Mouse (Mus musculus) limb, embryonic 15.5 days (tissue): ENCODE measurements around the gene Filip1l. TPM values are rescaled to one million over a fixed set of nuclear protein-coding genes. Genes with fewer than 3 reads are reported as not detected.
A peak's percentile ranks its signal among the peaks of the same experiment; 100 is the strongest.

Source experiments
- ATAC-seq: fragments of 200-750 bp; cut with Nextera tagmentation; 2 replicates; pipeline ENCODE4 v1.8.0; 2017; ENCODE audit warnings: low read depth, moderate TSS enrichment; ENCODE audit not compliant: insufficient number of reproducible peaks, low FRiP score, low TSS enrichment
- H3K27ac ChIP-seq: fragments of 300-500 bp; sonication (generic); 2 replicates; pipeline ENCODE4 v1.5.1; 2015; ENCODE audit warnings: moderate library complexity, mild to moderate bottlenecking, inconsistent platforms
- H3K27me3 ChIP-seq: fragments of 300-500 bp; sonication (generic); 2 replicates; pipeline ENCODE4 v1.6.1; 2015; ENCODE audit warnings: inconsistent platforms
- H3K36me3 ChIP-seq: fragments of 300-500 bp; sonication (generic); 2 replicates; pipeline ENCODE4 v1.6.1; 2015; ENCODE audit warnings: inconsistent platforms
- H3K4me1 ChIP-seq: fragments of 300-500 bp; sonication (generic); 2 replicates; pipeline ENCODE4 v1.6.1; 2015; ENCODE audit warnings: inconsistent platforms
- H3K4me2 ChIP-seq: fragments of 300-500 bp; sonication (generic); 2 replicates; pipeline ENCODE4 v1.6.1; 2015; ENCODE audit warnings: mild to moderate bottlenecking, inconsistent platforms
- H3K4me3 ChIP-seq: fragments of 300-500 bp; sonication (generic); 2 replicates; pipeline ENCODE4 v1.5.1; 2015; ENCODE audit warnings: mild to moderate bottlenecking, inconsistent platforms
- H3K9ac ChIP-seq: fragments of 300-500 bp; sonication (generic); 2 replicates; pipeline ENCODE4 v1.6.1; 2015; ENCODE audit warnings: inconsistent platforms
- H3K9me3 ChIP-seq: fragments of 300-500 bp; sonication (generic); 2 replicates; pipeline ENCODE4 v1.6.1; 2016; ENCODE audit warnings: inconsistent platforms
- WGBS: fragments of 180-500 bp; shearing (Covaris S2); methylation state at CpG from one replicate; pipeline ENCODE4 v1.1.7; 2015; 5-methylcytosine and 5-hydroxymethylcytosine counted together
- polyA plus RNA-seq: library from polyadenylated mRNA; unstranded; fragments of >200 nt; fragmentation: Nextera tagmentation; extraction: Ambion mirVana; gene quantifications from 2 replicates; pipeline ENCODE4 v1.2.1, GENCODE M21; 2015

Gene Filip1l
- polyA plus RNA-seq, 1 experiment from 2014 or later = 46.8 TPM

DNA sequence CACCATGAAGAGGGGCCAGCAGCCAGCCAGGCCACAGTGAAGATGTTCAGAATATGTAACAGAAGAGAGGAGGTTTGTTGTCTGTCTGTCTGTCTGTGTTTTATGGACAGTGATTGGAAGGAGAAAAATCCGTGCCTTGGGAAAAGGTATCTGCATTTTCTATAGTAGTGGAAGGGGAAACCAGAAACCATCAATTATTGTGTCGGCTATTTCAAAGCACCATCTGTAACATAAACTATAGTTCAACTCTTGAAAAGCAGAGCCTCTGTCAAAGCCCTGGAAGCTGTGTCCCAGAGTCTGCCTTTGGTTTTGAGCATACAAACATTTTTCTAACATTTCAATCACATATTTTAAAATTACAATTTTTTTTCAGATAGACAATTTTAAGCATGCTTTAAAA, 197.9 kb downstream of the Filip1l start:
- Histone ChIP-seq H3K4me1 (peaks cover 19% of the 10 kb centered on the region; the same call in 1 of the 2 replicates), H3K36me3 (no peaks in the 10 kb centered on the region), H3K27ac (0 out of 2 replicates have a peak overlapping the region, but pooled peaks have one; percentile 27), H3K27me3 (no peaks in the 10 kb centered on the region), H3K4me3 (peak overlapping the region; percentile 32), H3K9me3 (no peaks in the 10 kb centered on the region), H3K4me2 (peak overlapping the region; percentile 36; the same call in 1 of the 2 replicates), H3K9ac (0 out of 2 replicates have a peak overlapping the region, but pooled peaks have one; percentile 4)
- WGBS = 10% methylated on average over 2 of the region's 2 CpGs
- no peak for ATAC-seq

DNA sequence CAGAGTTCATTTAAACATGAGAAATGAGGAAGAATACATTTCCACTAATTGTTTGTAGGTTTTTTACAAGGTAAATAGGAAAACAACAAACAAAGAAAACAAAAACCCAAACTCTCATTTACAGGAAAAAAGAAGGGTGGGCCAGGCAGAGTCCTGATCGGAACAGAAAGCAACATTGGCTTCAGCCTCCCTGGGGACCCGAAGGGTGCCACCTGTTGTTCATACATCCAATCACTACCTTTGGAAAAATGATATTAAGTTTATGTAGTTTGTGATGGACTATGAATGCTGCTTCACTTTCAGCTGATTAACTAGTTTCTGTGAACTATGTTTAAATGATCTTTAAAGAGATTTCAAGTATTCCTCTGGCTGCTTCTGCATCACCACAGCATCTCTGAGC, 198.7 kb downstream of the Filip1l start:
- ATAC-seq = no peak
- peak overlapping the region; percentile 32 for H3K4me3 ChIP-seq
- no peaks in the 10 kb centered on the region for H3K36me3 ChIP-seq
- WGBS = 65% methylated on average over 2 of the region's 2 CpGs
- H3K27me3 ChIP-seq = no peaks in the 10 kb centered on the region
- no peaks in the 10 kb centered on the region for H3K9me3 ChIP-seq
- H3K4me2 ChIP-seq = 0 out of 2 replicates have a peak overlapping the region, but pooled peaks have one; percentile 36
- H3K9ac ChIP-seq = no peak overlapping the region
- peaks cover 26% of the 10 kb centered on the region; the same call in 1 of the 2 replicates for H3K4me1 ChIP-seq
- no peak overlapping the region for H3K27ac ChIP-seq

DNA sequence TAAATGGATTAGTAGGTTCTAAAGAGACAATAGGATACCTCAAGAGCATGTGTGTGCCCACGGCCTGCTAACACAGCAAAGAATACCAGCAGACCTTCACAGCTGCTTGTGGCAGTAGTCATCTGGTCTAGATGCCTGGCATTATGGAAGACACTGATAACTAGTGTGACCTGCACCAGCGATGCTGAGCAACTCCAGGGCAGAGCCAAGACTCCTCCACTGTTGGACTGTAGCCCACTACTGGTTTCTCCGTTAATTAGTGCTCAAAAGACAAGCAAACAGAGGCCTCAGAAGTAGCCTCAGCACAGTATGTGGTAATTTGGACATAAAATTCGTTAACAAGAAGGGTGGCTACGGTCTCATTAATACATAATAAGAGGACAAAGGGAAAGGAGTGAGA, 199.8 kb downstream of the Filip1l start:
- no peak overlapping the region for H3K4me3 ChIP-seq
- peak overlapping the region; percentile 10; the same call in 1 of the 2 replicates for H3K4me2 ChIP-seq

GRCm38 (mm10) chr16:57553235-57553634, 200.3 kb downstream of the Filip1l start:
- no peak for ATAC-seq
- peaks cover 22% of the 10 kb centered on the region; the same call in 1 of the 2 replicates for H3K4me1 ChIP-seq
- H3K36me3 ChIP-seq = no peaks in the 10 kb centered on the region
- H3K9ac ChIP-seq = no peak overlapping the region
- no peak overlapping the region for H3K4me3 ChIP-seq
- no peak overlapping the region for H3K27ac ChIP-seq
- no peaks in the 10 kb centered on the region for H3K27me3 ChIP-seq
- H3K9me3 ChIP-seq = no peaks in the 10 kb centered on the region
- H3K4me2 ChIP-seq = no peak overlapping the region

More for the DNA sequence above, 199.8 kb downstream of the Filip1l start:
- ATAC-seq = no peak
- Histone ChIP-seq H3K27me3 (no peaks in the 10 kb centered on the region), H3K4me1 (peaks cover 25% of the 10 kb centered on the region; the same call in 1 of the 2 replicates), H3K27ac (no peak overlapping the region), H3K9me3 (no peaks in the 10 kb centered on the region), H3K36me3 (no peaks in the 10 kb centered on the region), H3K9ac (no peak overlapping the region)
- 70% methylated on average over 5 of the region's 5 CpGs for WGBS

GRCm38 (mm10) chr16:57554886-57555400, 202.1 kb downstream of the Filip1l start:
- Histone ChIP-seq H3K4me1 (peaks cover 18% of the 10 kb centered on the region; the same call in 1 of the 2 replicates), H3K9ac (no peak overlapping the region), H3K36me3 (no peaks in the 10 kb centered on the region), H3K4me3 (no peak overlapping the region), H3K9me3 (no peaks in the 10 kb centered on the region), H3K27ac (no peak overlapping the region), H3K4me2 (no peak overlapping the region), H3K27me3 (no peaks in the 10 kb centered on the region)
- ATAC-seq = no peak
- 78% methylated on average over 6 of the region's 6 CpGs for WGBS

DNA sequence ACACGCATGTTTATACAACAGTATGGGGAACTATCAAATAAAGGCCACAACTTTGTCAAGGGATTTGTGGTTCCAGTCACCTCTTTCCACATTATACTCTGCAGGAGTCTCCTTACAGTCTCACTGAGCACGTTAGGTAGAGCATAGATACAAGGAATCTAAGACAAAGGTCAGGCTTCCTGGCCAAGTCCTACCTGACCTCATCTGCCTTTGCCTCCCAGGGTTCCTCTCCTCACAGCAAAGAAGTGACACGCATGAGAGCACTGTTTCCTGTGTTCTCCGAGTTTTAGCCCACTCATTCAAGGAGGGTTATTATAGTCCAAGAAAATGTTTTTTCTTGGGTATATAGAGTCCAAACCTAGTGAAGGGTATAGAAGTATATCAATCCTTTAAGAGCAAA, 202.8 kb downstream of the Filip1l start:
- no peak for ATAC-seq
- Histone ChIP-seq H3K36me3 (no peaks in the 10 kb centered on the region), H3K27me3 (no peaks in the 10 kb centered on the region), H3K27ac (no peak overlapping the region), H3K9me3 (no peaks in the 10 kb centered on the region), H3K9ac (no peak overlapping the region), H3K4me3 (no peak overlapping the region), H3K4me2 (no peak overlapping the region), H3K4me1 (peaks cover 18% of the 10 kb centered on the region; the same call in 1 of the 2 replicates)
- 77% methylated on average over 4 of the region's 4 CpGs for WGBS

DNA sequence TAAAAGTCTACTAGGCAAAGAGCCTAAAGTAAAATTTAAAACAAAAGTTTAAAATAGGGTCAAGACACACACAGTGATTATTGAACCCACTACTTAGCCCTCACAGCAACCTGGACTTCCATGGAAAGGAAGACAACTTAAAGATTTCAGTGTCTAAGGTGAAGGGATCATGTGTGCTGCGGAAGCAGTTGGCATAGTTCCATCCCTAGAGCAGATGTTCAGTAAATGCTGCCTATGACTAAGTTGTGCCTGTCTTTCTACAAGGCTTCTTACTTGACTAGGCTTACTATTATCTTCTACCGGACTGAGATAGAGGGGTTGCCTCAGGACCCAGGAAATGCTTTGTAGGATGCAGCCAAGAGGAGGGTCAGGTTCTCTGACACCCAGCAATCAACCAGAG, 203.4 kb downstream of the Filip1l start:
- no peak overlapping the region for H3K4me3 ChIP-seq
- no peak overlapping the region for H3K9ac ChIP-seq
- no peak for ATAC-seq
- no peaks in the 10 kb centered on the region for H3K27me3 ChIP-seq
- H3K4me2 ChIP-seq = no peak overlapping the region
- no peak overlapping the region for H3K27ac ChIP-seq
- peaks cover 18% of the 10 kb centered on the region; the same call in 1 of the 2 replicates for H3K4me1 ChIP-seq
- H3K9me3 ChIP-seq = no peaks in the 10 kb centered on the region
- WGBS = 64% methylated on average over 2 of the region's 2 CpGs
- H3K36me3 ChIP-seq = no peaks in the 10 kb centered on the region

DNA sequence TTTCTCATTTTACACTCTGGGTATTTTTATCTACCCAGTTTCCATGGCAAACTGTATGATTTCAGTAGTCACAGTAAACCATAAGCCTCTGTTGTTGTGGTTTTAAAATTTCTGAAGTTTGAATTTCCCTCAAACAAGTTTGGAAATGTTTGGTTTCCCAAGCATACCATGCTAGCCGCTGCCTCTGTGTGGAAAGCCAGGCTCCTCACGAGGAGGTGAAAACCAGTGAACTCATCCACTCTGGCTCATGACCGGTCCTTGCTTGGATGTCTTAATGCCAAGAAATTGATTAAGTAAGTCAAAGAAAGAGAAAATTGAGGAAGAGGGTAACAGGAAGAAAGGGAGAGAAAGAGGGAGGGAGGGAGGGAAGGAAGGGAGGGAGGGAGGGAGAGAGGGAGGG, 205.4 kb downstream of the Filip1l start:
- Histone ChIP-seq H3K9ac (no peak overlapping the region), H3K27me3 (no peaks in the 10 kb centered on the region), H3K4me2 (no peak overlapping the region), H3K9me3 (no peaks in the 10 kb centered on the region), H3K36me3 (peaks cover 3% of the 10 kb centered on the region; the same call in 1 of the 2 replicates), H3K4me1 (peaks cover 10% of the 10 kb centered on the region; the same call in 1 of the 2 replicates), H3K4me3 (no peak overlapping the region), H3K27ac (no peak overlapping the region)
- WGBS = 84% methylated on average over 3 of the region's 3 CpGs
- ATAC-seq = no peak

DNA sequence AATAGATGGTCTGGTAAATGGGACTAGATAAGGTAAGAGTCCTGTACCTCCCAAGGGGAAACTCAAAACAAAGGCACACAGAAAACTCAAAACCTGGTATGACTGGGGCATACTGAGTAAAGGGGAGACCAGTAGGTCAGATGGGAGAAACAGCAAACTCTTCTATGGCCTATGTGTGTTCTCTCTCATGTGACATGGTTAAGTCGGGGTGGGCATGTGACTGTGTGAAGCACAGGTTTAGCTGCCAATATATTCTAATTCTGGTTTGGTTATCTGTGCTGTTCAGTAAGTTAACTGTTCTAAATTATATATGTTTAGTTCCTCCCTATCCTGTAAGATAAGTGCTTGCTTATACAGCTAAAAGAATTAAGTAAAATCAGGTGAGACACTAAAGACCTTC, 207.3 kb downstream of the Filip1l start:
- no peaks in the 10 kb centered on the region for H3K27me3 ChIP-seq
- no peak overlapping the region for H3K9ac ChIP-seq
- peaks cover 10% of the 10 kb centered on the region; the same call in 1 of the 2 replicates for H3K4me1 ChIP-seq
- no peak for ATAC-seq
- H3K27ac ChIP-seq = no peak overlapping the region
- peaks cover 3% of the 10 kb centered on the region; the same call in 1 of the 2 replicates for H3K36me3 ChIP-seq
- no peaks in the 10 kb centered on the region for H3K9me3 ChIP-seq
- no peak overlapping the region for H3K4me2 ChIP-seq
- WGBS = 89% methylated on average over 1 of the region's 1 CpGs
- H3K4me3 ChIP-seq = no peak overlapping the region

- Histone ChIP-seq H3K27me3 (no peaks in the 10 kb centered on the region), H3K4me2 (no peak overlapping the region), H3K4me3 (no peak overlapping the region), H3K27ac (no peak overlapping the region), H3K9me3 (no peaks in the 10 kb centered on the region), H3K4me1 (peaks cover 2% of the 10 kb centered on the region; the same call in 1 of the 2 replicates), H3K9ac (no peak overlapping the region), H3K36me3 (peaks cover 3% of the 10 kb centered on the region; the same call in 1 of the 2 replicates)
- no peak for ATAC-seq
- 45% methylated on average over 3 of the region's 3 CpGs for WGBS
Measured at GRCm38 (mm10) chr16:57563453-57563852, 210.6 kb downstream of the Filip1l start.

DNA sequence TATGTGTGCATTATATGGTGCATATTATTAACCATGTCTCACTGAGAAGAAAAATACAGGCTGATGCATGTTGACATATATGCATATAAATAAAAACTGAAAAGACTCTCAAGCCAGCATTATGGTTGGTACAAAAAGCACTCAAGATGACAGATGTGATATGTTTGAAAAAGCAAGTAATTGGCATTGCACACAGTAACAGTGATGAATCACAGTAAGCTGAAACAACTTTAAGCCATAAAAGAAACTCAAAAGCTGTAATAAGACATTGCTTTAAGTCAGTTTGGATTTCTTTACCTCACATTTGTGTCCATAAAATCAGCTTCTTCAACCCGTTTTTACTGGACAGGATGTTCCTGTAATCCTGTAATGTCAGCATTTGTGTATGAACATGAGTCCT, 211.9 kb downstream of the Filip1l start:
- Histone ChIP-seq H3K9me3 (no peaks in the 10 kb centered on the region), H3K4me2 (no peak overlapping the region), H3K27ac (no peak overlapping the region), H3K4me3 (no peak overlapping the region), H3K27me3 (no peaks in the 10 kb centered on the region), H3K9ac (no peak overlapping the region), H3K4me1 (peaks cover 2% of the 10 kb centered on the region; the same call in 1 of the 2 replicates), H3K36me3 (peaks cover 6% of the 10 kb centered on the region; the same call in 1 of the 2 replicates)
- WGBS = 63% methylated on average over 1 of the region's 1 CpGs
- ATAC-seq = no peak

GRCm38 (mm10) chr16:57566215-57566614, 213.3 kb downstream of the Filip1l start:
- 76% methylated on average over 3 of the region's 3 CpGs for WGBS
- peaks cover 2% of the 10 kb centered on the region; the same call in 1 of the 2 replicates for H3K4me1 ChIP-seq
- H3K36me3 ChIP-seq = peaks cover 16% of the 10 kb centered on the region; the same call in 1 of the 2 replicates
- H3K4me3 ChIP-seq = no peak overlapping the region
- no peaks in the 10 kb centered on the region for H3K27me3 ChIP-seq
- H3K27ac ChIP-seq = no peak overlapping the region; the same call in 1 of the 2 replicates
- no peaks in the 10 kb centered on the region for H3K9me3 ChIP-seq
- no peak for ATAC-seq
- no peak overlapping the region for H3K4me2 ChIP-seq
- no peak overlapping the region for H3K9ac ChIP-seq
